Mouse (Mus musculus) brain, embryonic 14.5 days (tissue): ENCODE results near the gene Hacd4. TPM values are rescaled to one million over a fixed set of nuclear protein-coding genes. Genes with fewer than 3 reads are reported as not detected.

Experiments used
- DNase-seq: peaks from one replicate; pipeline ENCODE4 v3.0.0-alpha.2; 2011; ENCODE audit warnings: low read depth
- CTCF ChIP-seq: fragments of 200-500 bp; IDR thresholded peaks from 2 replicates; pipeline ENCODE4 v1.5.1; 2012; ENCODE audit warnings: inconsistent platforms, mild to moderate bottlenecking, moderate library complexity, borderline replicate concordance; ENCODE audit not compliant: insufficient read depth, insufficient read length; ENCODE audit errors: extremely low read depth
- POLR2A ChIP-seq: fragments of 200-500 bp; IDR thresholded peaks from 2 replicates; pipeline ENCODE4 v1.6.1; 2012; ENCODE audit warnings: mild to moderate bottlenecking, inconsistent platforms, borderline replicate concordance; ENCODE audit not compliant: poor library complexity, insufficient read depth, insufficient read length, severe bottlenecking; ENCODE audit errors: extremely low read depth
- polyA plus RNA-seq: library from polyadenylated mRNA; depleted of rRNA; stranded (reverse); fragments of >200 nt; gene quantifications from 2 replicates; pipeline ENCODE4 v1.2.3, GENCODE M21; 2012

The Hacd4 gene
- polyA plus RNA-seq, 1 experiment: 1.7 TPM

GRCm38 (mm10) chr4:88458093-88458492 lies 19.4 kb upstream of the Hacd4 start:
- no peak for DNase-seq
- TF ChIP-seq POLR2A: no peak
- no peak for TF ChIP-seq CTCF

GRCm38 (mm10) chr4:88450087-88450765 lies 11.5 kb upstream of the Hacd4 start:
- DNase-seq: no peak
- TF ChIP-seq CTCF (no peak), POLR2A (no peak)

GRCm38 (mm10) chr4:88448976-88449375 lies 10.2 kb upstream of the Hacd4 start:
- DNase-seq: no peak
- no peak for TF ChIP-seq POLR2A
- TF ChIP-seq CTCF: no peak

- TF ChIP-seq POLR2A (no peak), CTCF (no peak)
- no peak for DNase-seq
Observed at GRCm38 (mm10) chr4:88440814-88441213, 2.1 kb upstream of the Hacd4 start.

GRCm38 (mm10) chr4:88439669-88440123 lies 968 bp upstream of the Hacd4 start:
- TF ChIP-seq POLR2A (no peak), CTCF (no peak)
- DNase-seq: no peak

DNA sequence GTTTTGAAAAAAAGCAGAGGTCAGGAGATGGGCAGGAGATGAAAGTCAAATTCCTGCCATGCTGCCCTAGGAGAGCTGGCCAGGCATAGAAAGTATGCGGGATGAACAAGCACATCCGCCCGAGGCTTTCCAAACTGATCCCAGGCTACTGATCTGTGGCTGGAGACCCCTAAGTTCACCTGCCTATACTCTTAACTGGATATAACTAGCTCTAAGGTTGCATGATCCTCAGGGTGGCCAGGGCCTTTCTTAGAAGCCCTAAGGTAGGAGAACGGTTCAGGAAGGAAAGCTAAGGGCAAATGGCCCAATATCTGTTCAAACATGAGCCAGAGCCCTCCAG lies 232 bp upstream of the Hacd4 start:
- DNase-seq: no peak
- TF ChIP-seq CTCF: no peak
- TF ChIP-seq POLR2A: no peak

DNA sequence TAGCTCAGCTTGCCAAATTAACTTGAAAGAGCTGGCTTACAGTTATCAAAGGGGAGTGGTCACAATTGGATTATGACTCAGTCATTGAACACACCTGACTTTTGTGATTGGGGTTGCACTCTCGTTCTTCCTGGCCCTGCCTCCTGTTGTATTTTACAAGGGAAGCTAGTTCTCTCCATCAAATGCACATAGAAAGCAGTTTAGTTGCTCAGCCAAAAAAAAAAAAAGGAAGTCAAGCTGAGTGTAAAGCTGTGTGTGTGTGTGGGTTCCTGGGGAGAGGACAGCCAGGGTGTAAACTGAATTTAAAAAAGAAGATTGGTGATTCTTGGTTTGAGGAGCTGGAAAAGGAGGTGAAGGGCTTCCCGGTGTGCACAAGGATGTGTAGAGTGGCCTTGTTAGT lies 811 bp downstream of the Hacd4 start:
- TF ChIP-seq CTCF (no peak), POLR2A (no peak)
- DNase-seq: no peak

- TF ChIP-seq CTCF: no peak
- TF ChIP-seq POLR2A: no peak
Observed at GRCm38 (mm10) chr4:88437166-88437565, 1.6 kb downstream of the Hacd4 start.

DNA sequence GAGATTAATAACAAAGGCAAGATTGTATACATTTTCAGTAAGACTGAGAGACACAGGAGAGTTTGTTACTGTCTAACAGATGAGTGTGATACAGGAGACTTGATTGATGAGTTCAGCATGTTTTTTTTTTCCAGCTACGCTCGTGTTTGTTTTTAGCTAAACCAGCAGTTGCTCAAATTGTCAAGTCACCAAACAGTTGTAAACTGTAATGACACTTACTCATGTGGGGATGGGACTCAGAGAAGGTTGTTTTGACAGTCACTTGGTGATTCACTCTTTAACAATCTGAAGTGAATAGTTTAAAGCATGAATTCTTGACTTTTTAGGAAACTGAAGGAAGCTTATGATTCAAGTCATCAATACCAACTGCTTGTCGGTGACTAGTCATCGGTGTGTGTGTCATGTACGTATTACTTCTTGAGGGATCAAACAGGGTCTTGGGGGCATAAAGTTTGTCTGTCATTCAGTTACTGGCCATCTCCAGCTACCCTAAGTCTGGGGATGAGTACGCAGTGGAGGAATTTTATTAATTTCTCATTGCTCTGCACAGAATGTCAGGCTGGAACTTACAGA lies 2.0 kb downstream of the Hacd4 start:
- TF ChIP-seq POLR2A: no peak
- no peak for TF ChIP-seq CTCF

More at GRCm38 (mm10) chr4:88437166-88437565, 1.6 kb downstream of the Hacd4 start:
- DNase-seq: no peak

DNA sequence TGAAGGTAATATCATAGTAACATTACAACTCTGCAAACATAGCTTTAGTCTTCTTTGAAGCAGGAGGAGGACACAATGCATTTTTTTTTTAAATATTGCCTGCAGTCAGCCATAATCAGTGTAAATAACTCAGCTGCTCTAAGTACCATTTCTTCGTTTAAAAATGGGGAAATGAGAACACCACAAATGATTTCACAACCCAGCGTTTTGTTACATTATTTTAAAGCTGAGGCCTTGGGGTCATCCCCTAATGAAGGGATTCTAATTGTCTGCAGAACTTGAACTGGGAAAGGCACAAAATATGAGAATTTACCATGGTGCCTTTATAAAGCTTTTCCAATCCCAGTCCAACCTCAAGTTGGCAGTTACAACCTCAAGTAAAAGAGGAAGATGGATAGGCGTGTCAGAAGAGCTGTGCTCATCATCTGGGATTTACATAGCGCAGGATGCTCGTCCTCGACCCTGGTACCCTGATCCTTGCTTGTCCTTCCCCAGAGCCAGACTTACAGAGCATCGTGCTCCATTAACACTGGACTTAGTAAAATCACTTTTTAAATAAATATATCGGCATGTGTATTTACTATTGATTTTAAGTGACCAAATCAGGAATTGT lies 6.2 kb downstream of the Hacd4 start:
- DNase-seq: no peak

More for the DNA sequence above, 2.0 kb downstream of the Hacd4 start:
- no peak for DNase-seq

DNA sequence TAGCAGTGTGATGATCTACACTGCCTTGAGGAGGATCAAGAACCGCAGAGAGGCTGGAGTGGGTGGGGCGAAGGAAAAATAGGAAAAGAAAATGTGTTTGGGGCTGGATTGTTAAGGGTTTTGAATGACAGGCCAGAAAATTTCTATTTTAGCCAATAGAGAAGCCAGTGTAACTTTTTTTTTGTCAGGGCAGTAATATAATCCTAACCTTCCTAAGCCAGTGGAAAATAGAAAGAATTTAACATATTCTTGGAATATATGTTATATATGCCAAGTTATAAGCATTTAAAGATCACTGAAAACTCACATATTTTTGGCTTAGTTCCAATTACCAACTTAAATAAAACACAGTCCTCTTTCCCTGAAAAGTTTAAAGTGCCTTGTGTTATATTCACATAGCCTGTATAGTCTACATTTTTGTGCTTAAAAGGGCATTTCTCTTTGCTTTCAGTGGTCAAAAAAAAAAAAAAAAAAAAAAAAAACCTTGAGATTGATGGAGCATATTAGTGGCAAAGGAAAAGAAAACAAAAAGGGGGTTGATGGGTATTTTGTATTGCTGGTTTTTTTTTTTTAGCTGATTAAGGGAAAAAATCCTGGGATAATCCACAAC lies 11.0 kb downstream of the Hacd4 start:
- TF ChIP-seq CTCF (no peak), POLR2A (no peak)
- no peak for DNase-seq

More for the DNA sequence above, 6.2 kb downstream of the Hacd4 start:
- no peak for TF ChIP-seq POLR2A
- no peak for TF ChIP-seq CTCF
